Mouse (Mus musculus): ENCODE data around the gene Gm9733.
"Not testable (repeated sequence)": the region's sequence is repeated elsewhere in the genome, so short reads cannot be mapped to it uniquely, and the experiment has no call there.

The Gm9733 gene
- long read RNA-seq, experiment 1 = 0 reads
- long read RNA-seq, experiment 2 = 0 reads

DNA sequence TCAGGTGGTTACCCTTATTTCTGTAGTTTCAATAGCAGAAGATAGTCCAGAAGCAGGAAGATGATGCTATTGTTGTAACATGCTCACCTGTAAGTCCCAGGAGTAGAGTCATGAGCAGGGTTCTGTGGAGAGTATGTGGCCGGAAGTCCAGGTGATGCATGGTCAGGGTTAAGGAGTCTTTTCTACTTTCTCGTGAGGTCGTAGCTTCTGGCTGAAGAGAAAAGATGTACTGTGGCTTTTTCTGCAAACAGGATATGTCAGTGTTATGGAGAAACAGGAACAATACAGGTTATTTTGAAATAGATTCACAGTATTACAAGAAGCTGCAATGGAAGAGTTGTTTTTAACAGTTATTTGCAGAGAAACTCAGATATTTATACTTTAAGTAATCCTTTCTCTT, at the start of gene Gm9733:
TSS of gene Gm9733 (minus strand) at position 240 of the 400 bp plus-strand sequence.
- intact Hi-C loops (cut with DNase I) = loop anchor here (10.0 kb wide), 1 partner anchor 513 kb away; the partner anchor contains the start of gene Sirpb1c

DNA sequence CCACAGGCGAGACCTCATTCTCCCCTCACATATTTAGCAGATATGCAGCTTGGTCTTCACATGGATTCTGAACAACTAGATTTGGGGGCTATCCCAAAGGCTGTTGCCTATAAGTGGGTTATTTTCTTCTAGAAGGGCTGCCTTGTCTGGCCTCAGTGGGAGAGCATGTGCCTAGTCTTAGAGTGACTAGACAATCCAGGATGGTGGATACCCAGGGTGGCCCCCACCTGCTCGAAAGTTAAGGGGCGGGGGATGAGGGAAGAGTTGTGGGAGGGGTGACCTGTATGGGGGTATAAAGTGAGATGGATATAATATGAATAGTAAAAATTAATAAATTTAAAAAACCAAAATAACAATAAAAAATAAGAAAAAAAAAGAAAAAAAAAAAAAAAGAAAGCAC, 23.6 kb upstream of the Gm9733 start:
- intact Hi-C loops (cut with DNase I) = not testable (repeated sequence)

GRCm38 (mm10) chr3:15350318-15350717, 18.2 kb upstream of the Gm9733 start:
- intact Hi-C loops (cut with DNase I) = not testable (repeated sequence)

DNA sequence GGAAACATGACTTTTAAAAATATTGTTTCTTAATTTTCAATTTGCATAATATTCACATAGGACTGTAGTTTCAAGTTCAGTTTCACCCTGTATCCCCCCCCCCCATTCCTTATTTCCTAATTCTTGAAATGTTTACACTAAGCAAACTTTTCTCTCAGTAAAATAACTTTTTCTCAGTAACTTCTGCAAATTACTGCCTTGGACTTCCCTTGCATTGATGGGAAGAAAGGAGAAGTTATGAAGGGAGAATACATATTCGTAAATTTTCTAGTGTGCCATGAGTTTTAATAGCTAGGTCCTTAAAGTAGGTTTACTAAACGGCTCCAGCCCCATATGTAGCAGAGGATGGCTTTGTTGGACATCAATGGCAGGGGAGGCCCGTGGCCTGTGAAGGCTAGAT, 13.5 kb upstream of the Gm9733 start:
- intact Hi-C loops (cut with DNase I) = not testable (repeated sequence)

- intact Hi-C loops (cut with DNase I) = no loop called here
Observed at GRCm38 (mm10) chr3:15340287-15340686, 8.2 kb upstream of the Gm9733 start.

GRCm38 (mm10) chr3:15334182-15334581, 2.1 kb upstream of the Gm9733 start:
- intact Hi-C loops (cut with DNase I) = loop anchor here (10.0 kb wide), 1 partner anchor 511 kb away; the partner anchor contains the start of gene Sirpb1c

DNA sequence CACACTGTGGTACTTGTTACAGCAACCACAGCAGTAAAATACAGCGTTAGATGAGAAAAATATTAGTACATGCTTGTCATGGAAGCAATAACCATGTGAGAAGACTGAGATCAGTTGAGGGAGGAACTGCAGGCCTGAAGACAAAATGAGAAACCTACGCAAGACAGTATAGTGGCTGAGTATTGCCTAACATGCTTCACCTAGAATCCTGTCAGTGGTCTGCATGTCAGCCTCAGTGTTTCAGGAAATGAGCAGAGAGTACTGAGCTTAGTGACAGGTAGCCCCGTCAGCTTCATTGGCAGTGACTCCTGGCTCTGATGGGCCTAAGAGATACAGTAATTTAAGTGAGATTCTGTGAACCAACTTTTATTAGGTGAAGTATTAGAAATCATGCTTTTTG, 557 bp downstream of the Gm9733 start:
- intact Hi-C loops (cut with DNase I) = loop anchor here (10.0 kb wide), 1 partner anchor 513 kb away; the partner anchor contains the start of gene Sirpb1c

- intact Hi-C loops (cut with DNase I) = no loop called here
Observed at GRCm38 (mm10) chr3:15329549-15329948, 2.6 kb downstream of the Gm9733 start.

GRCm38 (mm10) chr3:15284424-15285328, 47.4 kb downstream of the Gm9733 start:
- intact Hi-C loops (cut with DNase I) = no loop called here

- intact Hi-C loops (cut with DNase I) = no loop called here
Observed at GRCm38 (mm10) chr3:15275899-15276526, 56.1 kb downstream of the Gm9733 start.

- intact Hi-C loops (cut with DNase I) = loop anchor here (2.0 kb wide), 1 partner anchor 778 kb away; no protein-coding TSS in a partner anchor
Observed at GRCm38 (mm10) chr3:15264450-15264849, 67.7 kb downstream of the Gm9733 start.

DNA sequence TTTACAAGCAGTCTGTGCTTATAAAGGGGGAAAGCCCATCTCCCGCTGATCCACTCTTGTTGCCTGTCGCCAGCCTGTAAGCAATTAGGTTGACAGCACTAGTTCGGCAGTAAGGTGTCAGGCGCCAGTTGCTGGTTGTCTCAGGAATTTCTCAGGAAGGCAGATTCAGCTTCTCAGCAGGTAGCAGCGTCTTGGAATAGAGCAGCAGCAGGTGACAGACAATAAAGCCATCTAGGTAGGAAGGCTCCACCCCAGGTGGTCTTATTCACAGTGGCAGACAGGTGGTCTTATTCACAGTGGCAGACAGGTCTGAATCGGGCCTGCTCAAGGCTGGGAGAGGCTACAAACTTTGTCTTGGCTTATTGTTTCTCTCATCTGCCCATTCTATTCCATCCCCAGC, 76.4 kb downstream of the Gm9733 start:
- intact Hi-C loops (cut with DNase I) = no loop called here
